Mouse (Mus musculus): ENCODE measurements around the gene Rarb.

DNA sequence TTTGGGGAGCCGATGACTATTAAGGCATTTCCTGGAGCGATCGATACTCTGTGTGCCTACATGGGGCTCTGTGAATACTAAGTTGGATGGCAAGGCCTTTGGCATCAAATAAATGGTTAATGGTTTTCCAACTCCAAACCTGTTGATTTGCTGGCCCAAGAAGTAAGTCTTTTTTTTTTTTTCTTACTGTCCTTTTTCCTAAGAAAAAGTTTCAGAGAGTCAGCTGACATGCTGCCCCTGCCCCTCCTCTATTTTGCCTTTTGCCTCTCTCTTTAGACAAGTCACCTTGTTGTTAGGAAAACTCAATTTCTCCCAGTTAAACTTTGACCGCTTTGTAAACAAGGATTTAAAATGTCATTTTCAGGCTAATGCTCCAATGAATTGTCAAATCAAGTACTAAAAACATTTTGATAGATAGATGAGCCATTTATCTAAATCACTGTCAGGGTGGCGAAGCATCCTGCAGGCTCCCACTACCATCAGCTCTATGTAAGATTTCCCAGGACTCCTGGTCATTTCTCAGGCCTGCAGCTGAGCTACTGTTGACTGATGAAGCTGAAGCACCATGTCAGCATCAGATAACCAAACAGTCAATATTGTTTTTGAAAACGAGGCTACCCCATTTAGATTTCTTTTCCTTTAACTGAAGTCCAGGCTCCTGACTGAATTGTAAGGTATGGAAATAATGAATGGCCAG, 245.3 kb downstream of the Rarb start:
- TF ChIP-seq CTCF (IDR thresholded peaks at IDR 0.05; ENCODE audit: low read depth) (no peak), EP300 (IDR thresholded peaks at IDR 0.05; ENCODE audit: low read depth) (no peak)
